ENCODE assay signal across 24 mouse cellular contexts in genomic region chr12:34487021-34487420, GRCm38 (mm10).
"Had no signal": no experiment of that assay in that cellular context is flagged by ENCODE, and none has a peak within 500 bp of the region (broad histone marks: within the 10 kb centered on the region; RNA-seq: fewer than 3 reads in every experiment).

No protein-coding gene starts in this region.

- H3K27ac ChIP-seq: gastrocnemius, adult 2 months; heart, embryonic 10.5 days; hindbrain, embryonic 13.5 days; hindbrain, embryonic 15.5 days; hindbrain, postnatal 0 days; kidney, embryonic 15.5 days; kidney, postnatal 0 days; left cerebral cortex, adult 2 months; limb, embryonic 13.5 days; limb, embryonic 15.5 days; liver, embryonic 12.5 days; liver, embryonic 14.5 days had no signal

- H3K4me3 ChIP-seq: gastrocnemius, adult 2 months; heart, embryonic 10.5 days; heart, embryonic 12.5 days; hindbrain, embryonic 13.5 days; hindbrain, embryonic 15.5 days; kidney, embryonic 15.5 days; left cerebral cortex, adult 2 months; limb, embryonic 13.5 days; limb, embryonic 15.5 days; liver, embryonic 12.5 days had no signal

- DNase-seq: gastrocnemius, adult 2 months; gastrocnemius, postnatal 10 days; gastrocnemius, postnatal 25 days; heart, adult 18-20 months; heart, postnatal 10 days; kidney, adult 11 months; kidney, adult 2 months; kidney, adult 9 months; kidney, postnatal 14 days; kidney, postnatal 4 days; layer of hippocampus, adult 9-11 months; left cerebral cortex, postnatal 4 days had no signal
